Mouse (Mus musculus) thymus, postnatal 36 days (tissue): ENCODE results near the gene Erich3.

ENCODE experiments used
- DNase-seq, 2 experiments: peaks; one replicate each; pipeline ENCODE4 v3.0.0; 2022; ENCODE audit warnings: mixed read lengths in 2 of 2

Gene Erich3

DNA sequence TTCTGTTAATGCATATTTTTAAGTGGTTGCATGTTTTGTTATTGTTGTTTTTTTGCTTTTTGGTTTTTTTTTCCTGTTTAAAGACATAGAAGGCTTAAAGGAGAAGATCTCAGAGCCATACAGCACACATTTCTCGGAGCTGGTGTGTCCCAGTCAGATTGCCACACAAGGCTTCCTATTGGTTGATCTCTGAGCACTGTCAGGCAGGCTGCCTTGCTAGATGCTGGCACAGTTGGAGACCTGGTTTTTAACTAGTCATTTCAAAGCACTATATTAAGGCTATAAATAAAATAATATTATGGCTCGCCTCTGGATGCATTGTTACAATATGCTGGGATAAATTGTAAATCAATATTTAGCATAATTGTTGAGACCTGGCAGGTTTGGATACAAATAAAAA lies 18.9 kb downstream of the Erich3 start:
- no peak for DNase-seq

DNA sequence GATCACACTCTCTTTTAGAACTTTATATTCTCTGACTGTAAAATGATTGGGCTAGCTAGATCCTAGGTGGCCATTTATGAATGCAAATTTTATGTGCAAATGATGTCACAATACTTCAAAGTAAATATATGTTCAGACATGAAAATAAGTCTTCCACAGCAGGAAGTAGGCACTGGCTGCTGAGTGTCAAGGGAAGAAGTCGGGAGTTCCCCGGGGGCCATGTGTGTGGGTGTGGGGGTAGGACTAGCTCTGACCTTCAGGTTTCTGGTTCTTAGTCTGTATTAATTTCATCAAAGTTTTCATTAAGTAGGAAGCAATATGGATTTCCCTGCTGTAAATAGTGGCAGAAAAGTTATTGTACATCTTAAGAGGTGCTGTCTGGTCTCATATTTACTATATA lies 20.0 kb downstream of the Erich3 start:
- DNase-seq = no peak

DNA sequence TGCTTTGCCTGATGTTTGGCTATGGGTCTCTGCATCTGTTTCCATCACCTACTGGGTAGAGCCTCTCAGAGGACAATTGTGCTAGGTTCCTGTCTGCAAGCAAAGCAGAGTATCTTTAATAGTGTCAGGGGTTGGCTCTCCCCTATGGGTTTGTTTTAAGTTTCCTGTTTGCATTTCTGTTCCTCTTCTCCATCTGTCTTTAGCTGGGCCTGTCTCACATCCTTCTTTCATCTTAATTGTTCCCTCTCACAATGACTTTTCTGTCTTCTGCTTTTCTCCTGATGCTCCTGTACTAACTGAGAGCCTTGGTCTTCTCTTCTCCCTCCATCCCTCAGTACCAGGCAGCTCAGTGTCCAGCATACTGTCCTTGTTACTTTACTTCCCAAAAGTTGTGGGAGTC lies 26.6 kb downstream of the Erich3 start:
- no peak for DNase-seq

DNA sequence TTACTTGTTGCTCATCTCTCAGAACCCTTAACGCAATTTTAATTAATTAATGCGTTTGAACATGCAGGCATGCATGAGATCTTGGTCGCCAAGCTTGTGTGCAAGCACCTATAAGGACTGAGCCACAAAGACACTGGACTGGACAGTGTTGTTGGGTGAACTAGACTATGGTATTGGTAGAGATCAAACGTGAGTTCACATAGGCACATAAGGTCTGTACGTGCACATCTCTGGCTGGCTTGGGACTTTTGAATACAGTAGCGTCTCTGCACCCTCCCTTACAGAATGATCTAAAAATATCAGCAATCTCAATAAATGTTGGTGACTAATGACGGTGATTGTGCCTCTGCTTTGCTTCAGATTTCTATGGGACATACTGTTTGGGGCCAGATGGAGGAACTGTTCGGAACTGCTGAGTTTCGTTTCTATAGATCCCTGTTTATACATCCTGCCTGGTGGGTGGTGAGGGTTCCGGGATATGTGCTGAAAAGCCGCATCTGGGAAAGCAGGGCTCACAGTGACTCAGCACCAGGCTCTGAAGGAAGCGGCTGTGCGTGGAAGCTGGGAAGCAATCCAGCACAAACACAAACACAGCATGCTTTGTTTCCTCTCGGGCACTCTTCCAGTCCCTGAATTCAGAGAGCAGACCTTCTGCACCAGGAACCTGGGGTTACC lies 28.4 kb downstream of the Erich3 start:
- no peak for DNase-seq

DNA sequence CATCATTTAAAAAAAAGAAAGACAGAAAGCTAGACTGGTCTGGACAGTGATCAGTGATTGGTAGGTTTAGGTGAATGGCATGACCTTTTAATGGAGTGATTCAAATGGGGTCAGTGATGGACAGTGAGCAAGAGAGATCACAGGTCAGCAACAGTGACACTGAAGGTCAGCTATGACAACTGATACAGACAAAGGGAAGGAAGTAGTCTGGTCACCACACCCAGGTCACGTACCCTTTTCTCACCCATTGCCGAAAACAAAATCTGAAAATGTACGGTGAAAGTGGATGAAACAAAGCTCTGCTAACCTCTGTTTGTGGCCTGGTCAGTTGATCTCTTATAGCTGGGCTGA lies 28.9 kb downstream of the Erich3 start:
- DNase-seq = no peak

DNA sequence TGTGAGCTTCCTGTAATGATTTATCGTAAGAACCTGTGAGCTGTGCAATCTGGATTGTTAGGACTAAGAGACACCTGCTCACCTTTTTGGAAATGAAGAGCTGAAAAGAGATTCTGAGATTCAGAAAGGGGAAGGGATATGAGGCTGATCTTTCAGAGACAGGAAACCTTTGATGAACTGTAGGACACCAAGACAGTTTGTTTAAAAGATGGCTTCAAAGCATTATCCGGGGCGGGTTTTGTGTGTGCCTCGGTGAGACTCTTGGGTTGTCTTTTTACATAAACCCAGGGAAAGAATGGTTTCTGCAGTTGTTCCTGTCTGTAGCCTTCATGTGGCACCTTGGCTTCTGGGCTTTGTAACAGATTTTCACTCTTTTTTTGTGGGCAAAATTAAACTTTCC lies 30.2 kb downstream of the Erich3 start:
- no peak for DNase-seq

DNA sequence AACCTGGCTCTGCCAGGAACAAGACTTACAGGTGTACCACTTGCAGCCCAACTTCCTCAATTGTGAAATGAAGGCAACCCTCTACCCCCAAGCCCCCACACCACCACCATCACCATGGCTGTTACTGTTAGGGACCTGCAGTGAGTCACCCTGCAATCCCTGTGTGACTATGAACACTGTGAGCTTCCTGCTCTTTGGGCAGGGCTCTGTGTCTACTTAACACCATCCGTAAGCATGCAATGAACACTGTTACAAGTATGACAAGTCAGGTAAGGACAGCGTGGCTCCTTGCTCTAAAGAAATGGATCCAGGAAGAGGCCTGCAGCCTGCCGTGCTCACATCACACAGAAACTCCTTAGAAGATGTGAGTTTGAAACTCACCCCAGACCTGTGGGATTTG lies 33.0 kb downstream of the Erich3 start:
- DNase-seq = no peak

DNA sequence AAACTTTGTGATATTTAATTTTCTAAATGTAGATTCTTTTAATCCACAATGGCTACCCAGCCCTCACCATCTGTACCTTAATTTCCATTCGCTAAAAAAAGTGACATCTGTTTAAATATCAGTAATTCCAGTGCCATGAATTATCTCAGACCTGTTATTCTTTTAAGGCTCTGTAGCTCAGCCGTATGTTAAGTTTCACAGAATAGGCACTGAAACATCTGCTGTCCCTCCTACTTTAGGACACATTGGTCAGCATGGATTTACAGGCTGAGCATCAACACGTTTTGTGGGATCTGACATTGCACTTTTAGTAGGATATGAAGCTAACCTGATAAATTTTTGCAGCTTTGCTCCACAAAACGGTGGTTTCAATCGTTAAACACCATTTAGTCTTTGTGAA lies 35.2 kb downstream of the Erich3 start:
- no peak for DNase-seq

DNA sequence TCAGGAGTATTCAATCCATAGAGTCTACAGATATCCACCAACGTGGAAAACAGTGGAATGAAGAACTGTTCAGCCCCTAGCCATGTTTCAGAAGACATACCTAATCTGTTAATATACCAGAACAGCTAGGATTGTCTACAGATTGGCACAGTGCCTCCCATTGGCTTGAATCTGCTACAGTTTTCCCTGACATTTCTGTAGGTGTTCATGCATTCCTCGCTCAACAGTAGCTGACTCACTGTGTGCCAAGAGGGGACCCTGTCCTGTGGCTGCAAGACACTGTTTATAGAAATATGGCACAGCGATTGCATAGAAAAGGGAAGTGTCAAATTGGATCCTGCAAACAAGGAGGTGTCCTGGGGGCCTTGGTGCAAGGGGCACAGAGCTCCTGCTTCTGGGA lies 36.6 kb downstream of the Erich3 start:
- DNase-seq = no peak

DNA sequence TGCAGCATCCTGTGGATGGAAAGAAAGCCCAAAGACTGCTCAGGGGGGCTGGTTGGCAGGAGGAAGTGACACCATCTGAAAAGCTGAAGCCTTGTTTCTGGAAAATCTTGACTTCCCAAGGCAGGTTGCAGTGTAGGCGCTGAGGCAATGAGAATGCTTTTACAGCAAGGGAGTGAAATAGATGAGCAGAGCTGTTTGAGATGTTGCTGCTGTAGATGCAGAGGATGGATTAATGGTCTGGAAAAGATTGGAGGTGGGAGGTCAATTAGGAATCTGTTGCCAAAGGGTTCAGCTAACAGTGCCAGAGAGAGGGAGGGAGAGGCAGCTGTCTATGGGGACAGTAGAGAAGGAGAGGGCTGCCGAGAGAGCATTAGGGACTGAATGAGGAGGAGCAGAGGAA lies 37.1 kb downstream of the Erich3 start:
- DNase-seq = no peak

DNA sequence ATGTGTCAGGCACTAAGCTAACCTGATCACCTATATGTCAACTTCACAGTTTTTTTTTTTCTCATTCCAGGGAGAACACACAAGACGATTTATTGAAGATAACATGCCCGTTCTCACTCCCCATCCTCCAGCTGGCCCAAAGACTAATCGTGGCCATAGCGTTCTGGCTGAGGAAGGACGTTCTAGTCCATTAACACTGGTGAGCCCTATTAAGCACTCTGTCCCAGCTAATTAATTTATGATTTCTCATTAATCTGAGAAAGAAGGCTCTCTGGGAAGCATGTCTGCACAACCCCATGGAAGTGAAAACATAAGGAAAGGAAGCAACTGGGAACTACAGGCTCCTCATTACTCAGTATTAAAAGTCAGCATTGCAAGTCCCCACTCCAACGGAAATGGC lies 41.1 kb downstream of the Erich3 start:
- no peak for DNase-seq

DNA sequence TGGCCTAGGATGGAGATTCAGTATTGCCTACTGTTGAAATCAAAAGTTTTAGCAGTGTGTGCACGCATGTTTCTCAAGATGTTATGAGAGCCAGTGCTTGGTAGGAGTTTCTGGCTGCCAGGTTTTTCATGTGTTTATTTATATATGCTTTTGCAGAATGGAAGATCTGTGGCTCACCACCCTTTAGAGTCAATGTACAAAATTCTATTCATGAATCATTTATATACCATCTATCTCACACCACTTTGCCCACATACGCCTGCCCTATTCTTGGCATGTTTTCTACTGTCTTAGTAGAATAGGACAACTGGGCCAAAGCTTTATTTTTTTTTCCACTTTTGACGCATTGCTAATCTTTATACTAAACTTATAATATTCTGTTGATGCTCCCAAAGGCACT lies 44.5 kb downstream of the Erich3 start:
- no peak for DNase-seq

DNA sequence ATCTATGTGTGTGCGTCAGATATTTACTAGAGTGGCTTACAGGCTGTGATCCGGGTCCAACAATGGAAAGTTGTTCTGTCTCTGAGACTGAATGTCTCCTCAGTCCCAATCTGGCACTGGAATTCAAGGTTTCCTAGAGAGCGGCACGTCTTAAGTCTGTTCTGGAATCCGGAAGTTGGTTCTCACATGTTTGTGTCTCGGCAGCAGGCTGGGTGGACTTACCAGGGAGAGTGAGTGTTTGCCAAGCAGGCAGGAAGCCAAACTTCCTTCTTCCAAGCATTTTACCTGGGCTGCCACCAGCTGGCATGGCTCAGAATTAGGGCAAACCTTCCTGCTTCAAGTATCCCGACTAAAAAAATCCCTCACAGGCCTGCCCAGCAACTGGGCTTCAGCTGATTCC lies 59.5 kb downstream of the Erich3 start:
- no peak for DNase-seq

DNA sequence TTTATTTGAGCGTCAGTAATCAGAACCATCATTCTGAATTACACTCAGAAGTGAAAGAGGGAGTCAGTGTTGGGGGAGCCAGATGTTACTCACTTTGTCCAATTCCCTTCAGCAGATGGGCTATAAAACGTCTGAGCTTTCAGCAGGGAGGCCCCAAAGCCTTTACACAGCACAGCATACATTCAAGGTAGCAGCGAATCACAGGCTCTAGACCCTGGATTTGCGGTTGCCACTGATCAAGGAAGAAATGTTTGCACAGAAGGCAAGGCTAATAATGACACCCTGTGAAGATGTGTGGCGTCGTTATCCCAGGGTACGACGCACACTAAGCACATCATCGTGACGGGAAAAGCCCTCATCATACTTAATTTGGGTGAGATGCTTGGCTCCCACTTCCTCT lies 67.8 kb downstream of the Erich3 start:
- no peak for DNase-seq

DNA sequence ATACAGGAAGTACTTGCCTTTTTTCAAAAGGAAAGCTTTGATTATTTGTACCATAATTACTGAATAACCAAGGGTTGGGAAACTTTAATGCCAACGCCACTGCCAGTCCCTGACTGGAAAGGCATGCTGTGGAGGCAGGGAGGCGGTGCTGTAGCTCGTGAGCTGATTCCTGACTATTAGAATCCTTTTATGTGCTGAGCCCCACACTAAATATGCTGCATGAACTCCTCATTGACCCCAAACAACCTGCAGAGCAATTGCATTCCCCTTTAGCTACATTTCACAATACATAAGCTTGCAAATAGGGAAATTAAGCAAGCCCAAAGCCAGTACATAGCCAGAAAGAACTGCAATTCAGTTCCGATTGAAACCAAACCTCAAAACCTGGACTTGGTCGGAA lies 77.8 kb downstream of the Erich3 start:
- no peak for DNase-seq

DNA sequence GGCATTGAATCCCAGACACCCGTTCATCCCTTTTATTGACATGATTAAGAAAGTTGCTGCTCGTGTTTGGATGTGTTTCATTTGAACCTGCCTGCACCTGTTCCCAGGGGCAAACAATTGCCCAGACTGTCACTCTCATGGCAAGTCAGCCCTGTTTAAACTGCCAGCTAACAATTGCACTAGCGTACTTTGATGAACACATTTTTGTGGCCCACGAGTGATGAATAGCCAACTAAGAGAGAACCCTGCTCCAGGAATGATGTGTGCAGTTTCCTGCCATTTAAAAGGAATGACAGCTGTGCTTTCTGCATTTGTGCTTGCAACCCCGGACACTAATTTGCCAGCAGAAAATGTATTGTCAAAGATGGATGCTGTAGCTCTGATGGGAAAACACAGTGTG lies 79.3 kb downstream of the Erich3 start:
- DNase-seq = no peak

DNA sequence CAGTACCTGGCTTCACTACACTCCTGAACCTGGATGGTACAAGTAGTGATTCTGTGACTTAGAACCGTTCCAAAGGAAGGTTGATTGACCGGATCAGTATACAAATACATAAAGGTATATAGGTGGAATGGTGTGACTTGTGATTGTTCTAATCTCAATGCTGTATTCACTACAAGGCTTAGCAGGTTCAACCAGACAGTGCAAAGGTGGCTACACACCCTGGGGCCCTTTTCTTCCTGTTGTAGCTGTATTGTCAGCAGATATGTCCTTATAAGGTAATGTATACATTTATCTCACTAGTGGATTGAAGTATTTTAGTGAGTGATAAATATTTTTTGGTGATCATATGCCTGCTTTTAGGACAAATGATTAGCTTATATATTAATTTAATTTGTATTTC lies 80.7 kb downstream of the Erich3 start:
- no peak for DNase-seq

DNA sequence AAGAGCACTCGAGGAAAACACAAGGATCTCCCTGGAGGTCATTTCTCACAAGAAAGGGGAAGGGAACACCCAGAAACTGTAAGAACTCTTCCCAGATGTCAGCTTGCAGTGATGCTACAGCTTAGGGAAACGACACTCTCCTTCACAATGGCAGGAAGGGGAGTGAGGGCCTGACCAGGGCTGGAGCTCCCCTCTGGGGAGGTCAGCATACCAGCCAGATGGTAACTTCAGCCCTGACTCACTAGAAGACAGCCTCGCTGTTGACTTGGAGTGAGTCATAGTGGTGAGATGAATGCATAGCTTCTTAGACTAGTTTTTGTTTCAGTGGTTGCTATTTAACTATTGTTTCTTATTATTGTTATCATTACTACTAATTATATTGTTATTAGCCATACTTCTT lies 90.8 kb downstream of the Erich3 start:
- DNase-seq = no peak

DNA sequence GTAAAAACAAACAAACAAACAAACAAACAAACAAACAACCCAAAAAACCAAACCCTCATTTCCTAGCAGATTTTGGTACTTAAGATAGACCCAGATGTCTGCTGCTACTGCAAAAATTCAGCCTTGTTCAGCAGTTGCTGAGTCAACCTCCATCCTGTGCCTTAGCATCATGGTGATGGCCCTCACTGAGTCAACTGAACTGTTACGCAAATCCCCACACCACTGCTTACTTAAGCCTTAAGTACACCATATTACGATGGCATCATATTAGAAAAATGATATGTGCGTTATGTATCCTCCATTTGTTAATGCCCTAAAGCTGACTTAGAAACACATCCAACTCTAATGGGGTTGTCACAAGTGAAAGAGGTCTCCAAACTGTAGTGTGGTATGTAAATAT lies 91.6 kb downstream of the Erich3 start:
- DNase-seq = no peak

DNA sequence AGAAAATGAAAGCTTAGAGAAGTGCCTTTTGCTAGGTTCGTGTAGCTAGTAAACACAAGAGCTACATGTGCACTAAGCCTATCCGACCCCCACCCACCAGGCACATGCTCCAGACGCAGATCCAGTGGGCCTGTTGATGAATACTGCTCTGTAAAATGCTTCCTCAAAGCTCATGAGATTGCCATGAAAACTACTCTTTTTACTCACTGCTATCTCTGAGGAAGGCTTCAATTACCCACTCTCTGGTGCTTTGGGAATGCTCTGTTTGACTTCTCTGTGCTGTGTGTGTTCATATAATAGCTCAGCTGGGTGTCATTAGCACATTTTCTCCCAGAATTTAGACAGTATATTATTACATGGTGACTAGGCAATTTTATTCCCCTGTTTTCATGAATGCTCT lies 94.4 kb downstream of the Erich3 start:
- DNase-seq = no peak

DNA sequence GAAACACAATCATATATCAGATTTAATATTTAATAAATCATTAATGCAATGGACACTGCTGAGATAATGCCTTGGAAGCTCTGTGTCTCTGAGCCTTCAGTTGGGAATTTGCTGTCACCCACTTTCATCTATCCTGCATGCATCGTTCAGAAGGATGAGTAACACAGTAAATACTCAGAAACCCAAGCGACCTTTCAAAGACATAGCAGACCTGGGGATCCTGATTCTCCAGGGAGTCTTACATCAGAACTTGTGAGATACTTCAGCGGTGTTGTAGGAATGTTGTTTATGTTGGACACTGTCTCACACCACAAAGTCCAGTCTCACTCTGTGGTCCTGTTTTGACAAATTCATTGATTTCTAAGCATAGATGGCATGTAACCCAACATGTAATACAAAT lies 97.4 kb downstream of the Erich3 start:
- no peak for DNase-seq

DNA sequence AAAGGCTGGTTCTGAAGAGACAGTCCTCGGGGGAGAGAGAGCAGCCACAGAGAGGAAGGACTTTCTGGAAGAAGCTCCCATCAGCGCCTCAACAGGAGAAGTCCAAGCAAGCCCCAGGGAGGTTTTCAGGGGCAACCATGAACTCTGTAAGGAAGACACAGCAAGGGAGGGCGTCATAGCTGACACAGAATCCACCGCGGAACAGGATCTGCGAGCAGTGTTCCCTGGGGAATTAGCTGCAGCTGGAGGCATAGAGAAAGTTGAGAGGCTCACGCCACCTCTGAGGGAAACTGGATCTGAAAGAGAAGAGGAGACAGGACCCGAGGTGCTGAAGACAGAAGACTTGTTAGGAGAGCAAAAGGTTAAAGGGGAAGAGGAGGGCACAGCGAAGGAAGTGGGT lies 99.7 kb downstream of the Erich3 start:
- DNase-seq = no peak

DNA sequence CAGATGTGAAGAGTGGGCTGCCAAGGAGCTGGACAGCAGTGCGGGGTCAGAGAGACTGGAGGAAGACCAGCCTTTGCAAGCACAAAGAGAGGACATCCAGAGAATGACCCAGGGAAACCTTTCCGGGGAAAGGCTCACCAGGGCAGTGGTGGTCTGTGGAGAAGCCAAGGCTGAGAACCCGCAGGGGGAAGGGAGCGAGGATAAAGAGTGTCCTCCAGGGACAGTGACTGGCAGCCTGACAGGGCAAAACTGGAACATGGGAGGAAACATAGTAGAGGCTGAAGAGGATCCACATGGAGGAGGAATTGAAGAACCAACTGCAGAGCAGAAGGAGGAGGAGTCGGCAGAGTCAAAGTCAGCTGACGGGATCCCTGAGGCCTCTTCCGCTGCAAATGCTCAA lies 100.5 kb downstream of the Erich3 start:
- no peak for DNase-seq

DNA sequence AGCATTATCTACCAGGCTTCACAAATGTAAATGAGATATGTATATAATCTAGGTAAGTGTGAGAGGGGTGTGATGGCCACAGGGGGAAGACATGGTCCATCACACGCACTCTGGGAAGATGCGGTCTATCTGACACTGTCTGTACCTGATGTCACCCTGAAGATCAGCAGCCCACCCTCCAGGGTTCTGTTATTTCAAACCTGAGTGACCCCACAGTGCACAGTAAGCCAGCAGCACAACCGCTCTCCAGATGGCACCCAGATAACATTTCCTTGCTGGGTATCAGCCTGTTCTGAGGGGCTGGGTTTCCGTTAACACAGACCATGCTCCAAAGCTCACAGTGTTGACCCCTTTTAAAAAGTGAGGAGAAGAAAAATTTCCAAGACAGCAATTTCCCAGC lies 102.7 kb downstream of the Erich3 start:
- DNase-seq = no peak

DNA sequence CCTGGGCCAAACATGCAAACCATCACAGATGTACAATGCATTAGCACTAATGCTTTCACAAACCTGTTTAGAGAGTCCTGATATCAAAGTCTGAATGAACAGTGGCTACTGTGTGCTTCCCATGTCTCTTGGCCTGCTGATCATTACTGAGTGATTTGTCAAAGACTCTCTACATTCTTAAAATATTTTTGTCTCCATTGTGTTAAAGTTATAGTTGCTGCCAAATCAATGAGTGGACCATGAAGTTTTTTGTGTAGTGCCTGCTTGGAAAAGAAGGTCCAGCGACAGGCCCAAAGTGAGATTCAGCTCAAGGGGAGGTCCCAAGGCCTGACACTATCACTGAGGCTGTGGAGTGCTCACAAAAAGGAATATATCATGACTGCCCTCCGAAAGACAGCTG lies 108.0 kb downstream of the Erich3 start:
- no peak for DNase-seq
